8 mouse cellular contexts compared by ENCODE assay signal in the genomic region with DNA sequence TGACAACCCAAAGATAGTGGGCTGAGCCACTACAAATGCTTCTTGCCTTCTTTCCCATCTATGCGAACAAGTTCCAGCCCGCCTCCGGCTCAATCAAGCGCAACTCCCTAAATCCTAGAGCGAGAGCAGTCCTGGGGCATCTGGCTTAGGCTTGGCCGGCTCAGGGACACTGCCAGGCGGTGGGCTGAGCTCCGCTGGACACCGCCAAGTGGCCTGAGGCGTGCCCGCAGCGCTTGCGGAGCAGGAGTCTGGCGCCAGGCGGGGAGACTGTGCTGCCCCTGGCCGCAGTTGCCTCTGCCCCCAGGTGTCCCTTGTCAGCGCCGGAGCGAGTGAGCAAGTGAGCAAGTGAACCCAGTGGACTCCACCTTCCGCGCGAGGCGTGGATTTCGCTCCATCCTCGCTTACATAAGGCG. TPM values are rescaled to one million over a fixed set of nuclear protein-coding genes. Genes with fewer than 3 reads are reported as not detected.
DNase-seq lines count a peak whose midpoint lies in the region; ATAC-seq lines count a peak whose summit lies in the region.

No protein-coding gene starts in this region.

- intact Hi-C loops in gastrocnemius, postnatal 14 days (cut with DNase I; ENCODE audit: low total_unique reads), result loop anchor here (10.0 kb wide), 1 partner anchor 360 kb away; no protein-coding TSS in a partner anchor
- intact Hi-C loops in left cerebral cortex, postnatal 4 days (cut with DNase I), result loop anchor here (5.0 kb wide), 1 partner anchor 368 kb away; no protein-coding TSS in a partner anchor

- H3K4me3 ChIP-seq in intestine, embryonic 14.5 days (ENCODE audit: low read depth, low read length), result peak overlapping the region; percentile 76
- peak overlapping the region; percentile 62 for H3K4me3 ChIP-seq in midbrain, embryonic 11.5 days (ENCODE audit: low read depth, low read length)

- peak overlapping the region; percentile 73 for H3K9ac ChIP-seq in intestine, embryonic 14.5 days (ENCODE audit: low read length)
- H3K9ac ChIP-seq in midbrain, embryonic 11.5 days (ENCODE audit: low read length), result peak overlapping the region; percentile 64

- DNase-seq in gastrocnemius, postnatal 10 days, result peak; percentile 23
- DNase-seq in gastrocnemius, adult 8-10 months (ENCODE audit: low spot score in 2 of 2), result no peak
- peak; percentile 83 to 85 for DNase-seq in cerebellum, postnatal 36 days
- DNase-seq in gastrocnemius, postnatal 14 days, result peak; percentile 18
- peak; percentile 86 for DNase-seq in intestine, embryonic 14.5 days (ENCODE audit: low spot score)
- DNase-seq in left cerebral cortex, postnatal 4 days, result peak; percentile 89
- no peak for DNase-seq in midbrain, embryonic 11.5 days (ENCODE audit: low spot score, missing footprints)
- peak; percentile 51 for DNase-seq in testis, postnatal 10 days (ENCODE audit: low spot score)

- peak overlapping the region; percentile 83 for H3K4me2 ChIP-seq in intestine, embryonic 14.5 days (ENCODE audit: low read length)
- H3K4me2 ChIP-seq in midbrain, embryonic 11.5 days, result peak overlapping the region; percentile 89

- peaks cover 10% of the 10 kb centered on the region for H3K4me1 ChIP-seq in intestine, embryonic 14.5 days (replicated peaks; ENCODE audit: control insufficient read depth, insufficient read depth, low read length)
- peaks cover 5% of the 10 kb centered on the region; the same call in 1 of the 2 replicates for H3K4me1 ChIP-seq in midbrain, embryonic 11.5 days (ENCODE audit: control insufficient read depth, insufficient read depth, low read length)

- WGBS in intestine, embryonic 14.5 days, result 0% methylated on average over 26 of the region's 26 CpGs
- WGBS in midbrain, embryonic 11.5 days, result under 1% methylated on average over 26 of the region's 26 CpGs

- peak; percentile 68 for ATAC-seq in intestine, embryonic 14.5 days (replicated peaks; ENCODE audit: low FRiP score, low TSS enrichment, low read depth)
- peak; percentile 88 for ATAC-seq in midbrain, embryonic 11.5 days (ENCODE audit: low FRiP score)

- H3K27ac ChIP-seq in intestine, embryonic 14.5 days (ENCODE audit: low read depth), result peak overlapping the region; percentile 90
- H3K27ac ChIP-seq in midbrain, embryonic 11.5 days (ENCODE audit: low read depth, low read length), result peak overlapping the region; percentile 67

- no peaks in the 10 kb centered on the region for H3K36me3 ChIP-seq in intestine, embryonic 14.5 days (ENCODE audit: control insufficient read depth, insufficient read depth, low read length)
- H3K36me3 ChIP-seq in midbrain, embryonic 11.5 days (ENCODE audit: control insufficient read depth, insufficient read depth, low read length), result no peaks in the 10 kb centered on the region

- peaks cover 14% of the 10 kb centered on the region; the same call in 1 of the 2 replicates for H3K27me3 ChIP-seq in intestine, embryonic 14.5 days (replicated peaks; ENCODE audit: control insufficient read depth, insufficient read depth, low read length)
- H3K27me3 ChIP-seq in midbrain, embryonic 11.5 days (ENCODE audit: control insufficient read depth, insufficient read depth, low read length), result peaks cover 19% of the 10 kb centered on the region

- H3K9me3 ChIP-seq in intestine, embryonic 14.5 days (ENCODE audit: control insufficient read depth, low read length), result no peaks in the 10 kb centered on the region
- no peaks in the 10 kb centered on the region for H3K9me3 ChIP-seq in midbrain, embryonic 11.5 days (ENCODE audit: control insufficient read depth, low read length)

RNA-seq across cellular contexts. Expression of a gene that starts 0.3 kb away (rescaled TPM):
- 1 to 10 TPM in 1 of 2 experiments, under 1 TPM in 1; 0.21 to 1.3 TPM for total RNA-seq in gastrocnemius, postnatal 10 days (2021)
- total RNA-seq in gastrocnemius, adult 8-10 months (2022), result under 1 TPM in 2 of 4 experiments, not detected in 2; 0.02 to 0.05 TPM
- total RNA-seq in gastrocnemius, postnatal 14 days (2021), result under 1 TPM; 0.08 to 0.22 TPM
- polyA plus RNA-seq in intestine, embryonic 14.5 days (2014; fragmentation: Nextera tagmentation; extraction: Ambion mirVana), result 14.9 and 17.2 TPM in 2 replicates
- total RNA-seq in left cerebral cortex, postnatal 4 days (2021), result 10 to 100 TPM; 52.2 to 56.9 TPM
- polyA plus RNA-seq in midbrain, embryonic 11.5 days (2014; fragmentation: Nextera tagmentation; extraction: Ambion mirVana), result 8.2 and 8.9 TPM in 2 replicates

Comparison
In these comparisons a context has a peak if more than half of its experiments do, and no peak if none do; other contexts are left out.
1. DNase-seq: peak in gastrocnemius, postnatal 10 days (single experiment), cerebellum, postnatal 36 days (2 of 2), gastrocnemius, postnatal 14 days (single experiment), intestine, embryonic 14.5 days (single experiment), left cerebral cortex, postnatal 4 days (single experiment) and testis, postnatal 10 days (single experiment); none in gastrocnemius, adult 8-10 months (0 of 2) and midbrain, embryonic 11.5 days (single experiment).
2. RNA of a gene that starts 0.3 kb away (total RNA-seq): 52.2 to 56.9 TPM in left cerebral cortex, postnatal 4 days; 0.21 to 1.3 TPM in gastrocnemius, postnatal 10 days, 0.08 to 0.22 TPM in gastrocnemius, postnatal 14 days and 0.02 to 0.05 TPM in gastrocnemius, adult 8-10 months; every median in the first group is over 10 times any median in the second.